Mouse (Mus musculus): Measurements from ENCODE around the gene Dnm3.

DNA sequence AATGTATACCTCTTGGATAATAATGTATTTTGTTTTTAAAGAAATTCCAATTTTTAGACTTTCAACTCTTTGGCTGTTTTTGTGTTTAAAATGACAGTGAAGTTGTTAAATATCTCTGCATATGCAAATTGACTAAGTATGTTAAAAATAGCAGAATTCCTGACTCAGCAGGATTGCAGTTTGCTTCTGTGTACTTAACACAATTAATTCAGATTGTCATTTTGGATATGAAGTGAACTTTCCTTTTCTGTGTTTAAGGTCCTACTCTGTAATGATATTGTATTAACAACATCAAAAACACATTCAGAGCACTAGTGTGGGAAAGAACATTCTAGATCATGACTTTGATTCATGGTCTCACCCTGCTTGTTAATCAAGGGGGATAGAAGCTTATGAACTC, 255.5 kb downstream of the Dnm3 start:
- no peak for TF ChIP-seq CTCF (IDR thresholded peaks at IDR 0.05; ENCODE audit: extremely low read depth, insufficient read length, insufficient replicate concordance, low read depth, low read length)
- TF ChIP-seq POLR2A (IDR thresholded peaks at IDR 0.05; ENCODE audit: low read depth, low read length): no peak

Measured in small intestine, adult 2 months (tissue).